Mouse (Mus musculus) CH12.LX (cell line): ENCODE measurements around the gene Sept3. TPM values are rescaled to one million over a fixed set of nuclear protein-coding genes. Genes with fewer than 3 reads are reported as not detected.

Experiments used
- DNase-seq: peaks from one replicate; pipeline ENCODE4 v3.0.0-alpha.2; 2013; ENCODE audit errors: extremely low read depth
- H3K27ac ChIP-seq: 2 replicates; pipeline ENCODE4 v1.5.1; 2012; ENCODE audit warnings: low read depth, mild to moderate bottlenecking, control low read depth, moderate library complexity; ENCODE audit not compliant: insufficient read depth
- H3K27me3 ChIP-seq: replicated peaks from 2 replicates; pipeline ENCODE3; 2012; ENCODE audit warnings: inconsistent platforms
- H3K36me3 ChIP-seq, 2 experiments: replicated peaks in 1 of 2; 2 replicates each; pipeline versions ENCODE3 to v1.6.1; 2012; ENCODE audit warnings: inconsistent platforms in 1 of 2, low read length in 1 of 2, mild to moderate bottlenecking in 1 of 2, mixed read lengths in 1 of 2, moderate library complexity in 1 of 2; ENCODE audit not compliant: control insufficient read depth in 1 of 2, insufficient read depth in 1 of 2
- H3K4me1 ChIP-seq, 2 experiments: 2 replicates each; pipeline ENCODE4 v1.6.1; 2012; ENCODE audit warnings: inconsistent platforms in 1 of 2, moderate library complexity in 1 of 2; ENCODE audit not compliant: insufficient read depth in 2 of 2, control insufficient read depth in 1 of 2
- H3K4me2 ChIP-seq: 2 replicates; pipeline ENCODE4 v1.6.1; 2012; ENCODE audit warnings: low read depth, mild to moderate bottlenecking, control low read depth; ENCODE audit not compliant: poor library complexity, insufficient read depth, severe bottlenecking
- H3K4me3 ChIP-seq, 3 experiments: fragments of 150-350 bp in 1 of 3; sonication (generic) in 1 of 3; replicated peaks in 1 of 3; 2 replicates each; pipeline versions ENCODE3 to v1.5.1; 2011 to 2012; ENCODE audit warnings: low read depth in 2 of 3, low read length in 2 of 3, mild to moderate bottlenecking in 2 of 3, moderate library complexity in 2 of 3, control low read depth in 1 of 3, improper control_type of control experiment in 1 of 3, inconsistent platforms in 1 of 3, mixed read lengths in 1 of 3; ENCODE audit not compliant: poor library complexity in 1 of 3
- H3K79me2 ChIP-seq: replicated peaks from 2 replicates; pipeline ENCODE4 v1.6.1; 2012; ENCODE audit warnings: mild to moderate bottlenecking, moderate library complexity; ENCODE audit not compliant: control insufficient read depth, poor library complexity, insufficient read depth, severe bottlenecking; ENCODE audit errors: extremely low read depth
- H3K9ac ChIP-seq: 2 replicates; pipeline ENCODE4 v1.6.1; 2012; ENCODE audit warnings: low read depth, mild to moderate bottlenecking, control low read depth, moderate library complexity; ENCODE audit not compliant: insufficient read depth
- H3K9me3 ChIP-seq: replicated peaks from 2 replicates; pipeline ENCODE3; 2012; ENCODE audit warnings: low read length, inconsistent platforms, mixed read lengths
- BHLHE40 ChIP-seq: IDR thresholded peaks from 2 replicates; pipeline ENCODE4 v1.6.1; 2011; ENCODE audit warnings: mild to moderate bottlenecking, low read depth, low read length, improper control_type of control experiment
- CHD1 ChIP-seq: IDR thresholded peaks from 2 replicates; pipeline ENCODE4 v1.6.1; 2012; ENCODE audit warnings: low read depth, low read length, improper control_type of control experiment, inconsistent platforms
- CTCF ChIP-seq, 2 experiments: IDR thresholded peaks in 1 of 2; conservative IDR thresholded peaks in 1 of 2; 2 replicates each; pipeline ENCODE4 v1.5.1; 2011 to 2012; ENCODE audit warnings: low read depth in 2 of 2, low read length in 2 of 2, improper control_type of control experiment in 1 of 2, inconsistent platforms in 1 of 2, mild to moderate bottlenecking in 1 of 2, moderate library complexity in 1 of 2
- E2F4 ChIP-seq: IDR thresholded peaks from 2 replicates; pipeline ENCODE4 v1.6.1; 2011; ENCODE audit warnings: low read depth, low read length, improper control_type of control experiment; ENCODE audit not compliant: insufficient replicate concordance
- HCFC1 ChIP-seq: IDR thresholded peaks from 2 replicates; pipeline ENCODE4 v1.6.1; 2012; ENCODE audit warnings: low read depth, mild to moderate bottlenecking, inconsistent platforms, low read length, improper control_type of control experiment
- IRF4 ChIP-seq: IDR thresholded peaks from 2 replicates; pipeline ENCODE4 v1.6.1; 2014; ENCODE audit warnings: low read depth, mild to moderate bottlenecking, inconsistent platforms, low read length, improper control_type of control experiment
- KAT2A ChIP-seq: IDR thresholded peaks from 2 replicates; pipeline ENCODE4 v1.6.1; 2012; ENCODE audit warnings: low read length, improper control_type of control experiment, inconsistent platforms; ENCODE audit not compliant: insufficient replicate concordance
- MAFK ChIP-seq: IDR thresholded peaks from 2 replicates; pipeline ENCODE4 v1.6.1; 2011; ENCODE audit warnings: low read length, improper control_type of control experiment; ENCODE audit not compliant: insufficient replicate concordance
- MAX ChIP-seq: IDR thresholded peaks from 2 replicates; pipeline ENCODE4 v1.6.1; 2011; ENCODE audit warnings: low read length, improper control_type of control experiment
- MYC ChIP-seq: IDR thresholded peaks from 2 replicates; pipeline ENCODE4 v1.6.1; 2011; ENCODE audit warnings: low read depth, mild to moderate bottlenecking, improper control_type of control experiment, low read length
- POLR2A ChIP-seq: IDR thresholded peaks from 2 replicates; pipeline ENCODE4 v1.6.1; 2011; ENCODE audit warnings: low read depth, mild to moderate bottlenecking, improper control_type of control experiment, low read length
- RAD21 ChIP-seq: IDR thresholded peaks from 2 replicates; pipeline ENCODE4 v1.6.1; 2011; ENCODE audit warnings: low read depth, mild to moderate bottlenecking, low read length, improper control_type of control experiment, moderate library complexity
- SIN3A ChIP-seq: IDR thresholded peaks from 2 replicates; pipeline ENCODE4 v1.6.1; 2012; ENCODE audit warnings: low read length, improper control_type of control experiment, inconsistent platforms
- SMC3 ChIP-seq: IDR thresholded peaks from 2 replicates; pipeline ENCODE4 v1.6.1; 2011; ENCODE audit warnings: low read depth, low read length, improper control_type of control experiment
- TBP ChIP-seq: conservative IDR thresholded peaks from 2 replicates; pipeline ENCODE4 v1.6.1; 2011; ENCODE audit warnings: low read depth, low read length, improper control_type of control experiment
- UBTF ChIP-seq: IDR thresholded peaks from 2 replicates; pipeline ENCODE4 v1.6.1; 2012; ENCODE audit warnings: low read depth, mild to moderate bottlenecking, inconsistent platforms, low read length, improper control_type of control experiment, moderate library complexity
- ZMIZ1 ChIP-seq: IDR thresholded peaks from 2 replicates; pipeline ENCODE4 v1.6.1; 2012; ENCODE audit warnings: low read depth, mild to moderate bottlenecking, inconsistent platforms, low read length, improper control_type of control experiment
- dilution Hi-C: fragments of 300-500 bp; cut with MboI; formaldehyde crosslinking; loops from 2 replicates; pipeline ENCODE4 v1.14.3; 2020; ENCODE audit warnings: low sequenced_read_pairs; ENCODE audit not compliant: extremely low pct_unique_long_range_greater_than_20kb, extremely low pct_ligation_motif_present
- in situ Hi-C: fragments of 300-500 bp; cut with MboI; formaldehyde crosslinking; loops from 3 replicates; pipeline ENCODE4 v1.14.3; 2019; ENCODE audit warnings: low sequenced_read_pairs, low pct_ligation_motif_present, low pct_unique_long_range_greater_than_20kb, mixed read lengths
- polyA plus RNA-seq: library from polyadenylated mRNA; unstranded; fragments of >175 nt; gene quantifications from 2 replicates; pipeline ENCODE4 v1.2.1, GENCODE M21; 2012; ENCODE audit warnings: low read depth; ENCODE audit not compliant: insufficient read length
- total RNA-seq, 2 experiments: library from RNA; depleted of rRNA; stranded (reverse); fragments of 300-350 nt in 1 of 2; fragments of >200 nt in 1 of 2; gene quantifications; 2 replicates each; pipeline ENCODE4 v1.2.3; 2012 to 2014

Gene Sept3
- total and polyA plus RNA-seq, 3 experiments, result 0.04 to 0.07 TPM; not detected in 1

DNA sequence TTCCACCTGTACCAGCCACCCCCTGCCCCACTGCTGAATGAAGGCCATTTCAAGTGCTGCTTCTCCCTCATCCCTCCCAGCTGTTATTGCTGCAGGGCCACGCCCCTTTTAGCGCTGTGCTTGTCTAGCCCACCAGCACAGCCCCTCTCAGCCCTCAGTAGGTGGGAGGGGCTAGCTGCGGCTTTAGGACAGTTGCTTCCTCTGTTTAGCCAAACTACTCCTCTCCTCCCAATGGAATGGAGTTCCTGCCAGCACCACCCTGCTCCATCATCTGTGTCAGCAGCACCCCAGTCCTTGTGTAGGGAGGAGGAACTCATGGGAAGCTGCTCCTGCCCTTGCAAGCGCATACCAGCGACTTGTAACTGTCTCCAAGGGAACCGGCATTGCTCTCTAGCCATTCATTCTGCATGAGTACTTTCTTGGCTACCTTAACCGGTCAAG lies 18.6 kb downstream of the Sept3 start:
- dilution Hi-C loops, result no loop called here
- Histone ChIP-seq H3K27me3 (peaks cover 64% of the 10 kb centered on the region), H3K9ac (no peak overlapping the region), H3K4me2 (no peak overlapping the region), H3K4me3 (no peak overlapping the region), H3K4me1 (no peaks in the 10 kb centered on the region), H3K9me3 (no peaks in the 10 kb centered on the region), H3K27ac (no peak overlapping the region), H3K36me3 (no peaks in the 10 kb centered on the region), H3K79me2 (no peaks in the 10 kb centered on the region)
- in situ Hi-C loops, result loop anchor here (25.0 kb wide), 1 partner anchor 494 kb away; the partner anchor contains the start of gene Cyp2d26
- DNase-seq, result no peak
- TF ChIP-seq KAT2A, result no peak
- TF ChIP-seq CHD1, result no peak
- no peak for TF ChIP-seq ZMIZ1
- TF ChIP-seq MYC, result no peak
- no peak for TF ChIP-seq MAX
- no peak for TF ChIP-seq BHLHE40
- TF ChIP-seq MAFK, result no peak

DNA sequence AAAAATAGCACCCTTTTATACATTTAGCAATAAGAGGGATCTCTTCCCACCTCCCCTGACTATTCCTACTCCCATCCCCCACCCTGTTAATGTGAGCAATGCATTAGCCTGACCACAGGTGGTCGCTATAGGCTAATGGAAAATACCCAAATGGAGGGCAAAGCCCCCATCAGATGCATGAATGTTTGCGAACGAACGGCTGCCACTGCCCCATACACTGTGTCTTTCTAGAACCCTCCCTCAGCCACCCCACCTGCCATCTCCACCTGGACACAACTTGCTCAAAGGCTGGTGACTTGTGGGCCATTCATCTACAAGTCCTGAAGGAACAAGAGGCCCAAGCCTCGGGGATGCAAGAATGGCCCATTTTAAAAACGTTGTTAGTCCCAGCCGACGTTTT lies 19.4 kb downstream of the Sept3 start:
- DNase-seq, result no peak
- Histone ChIP-seq H3K4me2 (no peak overlapping the region), H3K4me1 (no peaks in the 10 kb centered on the region), H3K27ac (no peak overlapping the region), H3K9me3 (peaks cover 2% of the 10 kb centered on the region), H3K9ac (no peak overlapping the region), H3K4me3 (no peak overlapping the region), H3K27me3 (peaks cover 64% of the 10 kb centered on the region), H3K36me3 (no peaks in the 10 kb centered on the region), H3K79me2 (no peaks in the 10 kb centered on the region)
- TF ChIP-seq SMC3 (peak; percentile 29), SIN3A (no peak), CTCF (conservative IDR thresholded peaks at IDR 0.05 in 1 of 2, IDR thresholded peaks at IDR 0.05 in 1 of 2; ENCODE audit: low read depth in 2 of 2, low read length in 2 of 2) (peak in 1 of 2 experiments; percentile 65; a peak in 2 of 4 replicates), RAD21 (peak; percentile 60)
- in situ Hi-C loops, result loop anchor here (25.0 kb wide), 1 partner anchor 493 kb away; the partner anchor contains the start of gene Cyp2d26
- dilution Hi-C loops, result no loop called here

DNA sequence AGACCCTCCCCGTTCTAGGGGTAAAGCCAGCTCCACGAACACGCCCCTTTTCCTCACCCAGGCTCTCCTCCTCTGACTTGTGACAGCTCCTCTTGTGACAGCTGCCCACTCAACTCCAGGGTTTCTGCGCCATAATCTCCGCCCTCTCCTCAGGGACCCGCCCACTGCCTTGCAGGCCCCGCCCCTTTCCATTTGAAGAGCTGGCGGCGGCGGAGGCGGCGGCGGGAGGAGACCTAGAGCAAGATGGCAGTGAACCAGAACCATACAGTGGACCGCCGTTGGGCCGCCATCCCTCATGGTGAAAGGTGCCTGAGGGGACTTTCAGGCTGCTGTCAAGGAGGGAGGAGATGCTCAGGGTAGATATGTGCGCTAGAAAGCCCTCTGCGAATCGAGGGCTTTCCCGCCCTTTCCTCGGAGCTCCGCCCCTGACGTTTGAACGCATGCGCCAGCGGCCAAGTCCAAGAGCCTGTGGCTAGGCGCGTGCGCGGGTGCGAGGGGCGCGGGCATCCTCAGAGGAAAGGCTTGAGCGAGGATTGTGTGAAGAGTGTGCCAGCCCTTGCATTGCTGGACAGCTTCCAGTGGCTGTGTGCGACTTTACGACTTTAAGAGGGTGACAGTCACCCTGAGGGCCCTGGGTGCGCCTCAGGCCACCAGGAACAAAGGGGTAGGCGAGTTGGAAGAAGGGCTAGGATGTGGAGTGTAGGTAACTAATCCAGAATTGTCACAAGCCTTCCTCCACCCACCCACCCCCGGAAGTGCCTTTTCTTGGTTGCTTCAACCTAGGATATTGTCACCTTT lies 24.3 kb downstream of the Sept3 start, which contains the start of gene Wbp2nl:
TSS of gene Wbp2nl (plus strand) at position 191 of the 798 bp plus-strand sequence.
- H3K4me1 ChIP-seq, result no peaks in the 10 kb centered on the region
- TF ChIP-seq TBP, result no peak
- no peak for TF ChIP-seq UBTF
- no peak for TF ChIP-seq POLR2A
- no peak for TF ChIP-seq CTCF (conservative IDR thresholded peaks at IDR 0.05 in 1 of 2, IDR thresholded peaks at IDR 0.05 in 1 of 2; ENCODE audit: low read depth in 2 of 2, low read length in 2 of 2)
- TF ChIP-seq HCFC1, result no peak
- TF ChIP-seq E2F4, result no peak
- no peak for TF ChIP-seq MYC
- no peak for TF ChIP-seq CHD1
- no peak for TF ChIP-seq IRF4
- TF ChIP-seq BHLHE40, result no peak
- TF ChIP-seq KAT2A, result no peak
- TF ChIP-seq ZMIZ1, result no peak
- TF ChIP-seq SIN3A, result no peak
- in situ Hi-C loops, result loop anchor here (25.0 kb wide), 1 partner anchor 488 kb away; the partner anchor contains the start of gene Cyp2d26
- peaks cover 6% of the 10 kb centered on the region for H3K9me3 ChIP-seq
- H3K9ac ChIP-seq, result no peak within 1 kb of the TSS
- no peaks in the 10 kb centered on the region for H3K36me3 ChIP-seq
- no peak for DNase-seq
- no peak within 1 kb of the TSS for H3K4me2 ChIP-seq
- peaks cover 41% of the 10 kb centered on the region for H3K27me3 ChIP-seq
- H3K79me2 ChIP-seq, result no peaks in the 10 kb centered on the region
- dilution Hi-C loops, result no loop called here
- H3K4me3 ChIP-seq, result no peak within 1 kb of the TSS
- no peak within 1 kb of the TSS for H3K27ac ChIP-seq
